8 mouse cellular contexts compared by ENCODE assay signal in the genomic region with DNA sequence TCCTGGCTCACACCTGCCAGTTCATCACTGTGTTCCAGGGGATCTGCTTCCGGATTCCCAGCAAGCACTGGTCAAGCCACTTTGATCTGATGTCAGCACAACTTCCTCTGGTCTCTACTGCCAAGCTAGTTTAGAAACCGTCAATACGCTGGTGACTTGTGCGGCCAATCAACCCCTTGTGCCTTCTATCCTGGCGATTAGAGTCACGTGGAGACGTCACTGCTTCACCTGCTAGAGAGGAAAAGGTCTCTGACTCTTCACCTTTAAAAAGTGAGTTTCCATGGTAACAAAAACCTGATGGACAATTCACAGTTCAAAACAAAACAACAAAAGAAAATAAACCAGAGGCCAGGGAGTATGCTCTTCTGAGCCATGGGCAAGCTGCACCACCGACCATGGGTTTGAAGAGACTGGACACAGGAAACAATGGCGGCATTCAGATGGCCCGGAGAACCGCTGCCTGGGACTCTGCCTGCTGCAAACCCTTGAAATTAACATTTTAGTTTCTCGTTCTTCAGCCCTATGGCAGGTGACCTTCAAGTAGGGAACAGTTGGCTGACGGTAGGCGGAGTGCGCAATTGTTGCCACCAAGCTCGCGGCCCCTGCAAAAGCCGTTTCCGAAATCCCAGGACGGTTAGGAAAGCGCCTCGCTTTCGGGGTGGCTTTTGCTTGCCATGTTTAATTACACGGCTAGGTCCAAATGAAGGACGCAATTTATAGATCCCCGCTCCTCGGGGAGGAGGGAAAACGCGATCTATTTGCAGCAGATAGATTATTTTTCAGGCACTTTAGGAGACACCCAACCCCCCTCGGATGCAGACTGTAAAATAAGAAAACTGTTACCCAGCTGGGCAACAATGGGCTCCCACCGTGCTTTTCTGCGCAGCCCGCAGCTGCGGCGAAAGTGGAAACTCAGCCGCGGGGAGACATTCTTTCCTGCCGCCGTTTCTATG.
DNase-seq lines count a peak whose midpoint lies in the region; ATAC-seq and TF ChIP-seq lines count a peak whose summit lies in the region.

No protein-coding gene starts in this region.

- DNase-seq in left cerebral cortex, postnatal 4 days: peak; percentile 28
- no peak for DNase-seq in left cerebral cortex, postnatal 36 days (ENCODE audit: low spot score in 2 of 2)
- DNase-seq in embryonic facial prominence, embryonic 10.5 days (ENCODE audit: low spot score): peak; percentile 55
- no peak for DNase-seq in thymus, postnatal 36 days
- DNase-seq in lung, postnatal 14 days: no peak

- H3K9me3 ChIP-seq in embryonic facial prominence, embryonic 10.5 days: peaks cover 6% of the 10 kb centered on the region; the same call in 1 of the 2 replicates
- H3K9me3 ChIP-seq in hindbrain, embryonic 16.5 days (ENCODE audit: control insufficient read depth, low read length): no peaks in the 10 kb centered on the region

- H3K4me1 ChIP-seq in embryonic facial prominence, embryonic 10.5 days: peaks cover 34% of the 10 kb centered on the region
- peaks cover 10% of the 10 kb centered on the region for H3K4me1 ChIP-seq in hindbrain, embryonic 16.5 days (ENCODE audit: control insufficient read depth, insufficient read depth, low read depth, low read length)
- H3K4me1 ChIP-seq in olfactory bulb, adult 2 months (ENCODE audit: control insufficient read depth, insufficient read depth, low read length): peaks cover 21% of the 10 kb centered on the region

- H3K4me3 ChIP-seq in embryonic facial prominence, embryonic 10.5 days: peak overlapping the region; percentile 49
- H3K4me3 ChIP-seq in hindbrain, embryonic 16.5 days (ENCODE audit: low read length): peak overlapping the region; percentile 26
- H3K4me3 ChIP-seq in olfactory bulb, adult 2 months (ENCODE audit: insufficient read depth, low read depth, low read length): peak overlapping the region; percentile 29

- no peak for TF ChIP-seq CTCF in olfactory bulb, adult 2 months (IDR thresholded peaks at IDR 0.05; ENCODE audit: insufficient read depth, low read depth, low read length)

- WGBS in embryonic facial prominence, embryonic 10.5 days: 8% methylated on average over 39 of the region's 39 CpGs
- 8% methylated on average over 39 of the region's 39 CpGs for WGBS in hindbrain, embryonic 16.5 days
- 17% methylated on average over 39 of the region's 39 CpGs for WGBS in olfactory bulb, adult 2 months

- H3K27me3 ChIP-seq in embryonic facial prominence, embryonic 10.5 days (replicated peaks; ENCODE audit: low read depth, poor library complexity, severe bottlenecking): peaks cover 99% of the 10 kb centered on the region
- H3K27me3 ChIP-seq in hindbrain, embryonic 16.5 days (replicated peaks; ENCODE audit: control insufficient read depth, insufficient read depth, low read length): peaks cover 6% of the 10 kb centered on the region; the same call in 1 of the 2 replicates

- H3K36me3 ChIP-seq in embryonic facial prominence, embryonic 10.5 days (replicated peaks): no peaks in the 10 kb centered on the region
- H3K36me3 ChIP-seq in hindbrain, embryonic 16.5 days (ENCODE audit: control insufficient read depth, insufficient read depth, low read length): no peaks in the 10 kb centered on the region

- H3K27ac ChIP-seq in embryonic facial prominence, embryonic 10.5 days (replicated peaks): peak overlapping the region; percentile 70
- 0 out of 2 replicates have a peak overlapping the region, but pooled peaks have one; percentile 42 for H3K27ac ChIP-seq in hindbrain, embryonic 16.5 days (ENCODE audit: low read depth, low read length)
- no peak overlapping the region for H3K27ac ChIP-seq in olfactory bulb, adult 2 months (ENCODE audit: insufficient read depth, low read depth, low read length)

- TF ChIP-seq POLR2A in olfactory bulb, adult 2 months (IDR thresholded peaks at IDR 0.05; ENCODE audit: insufficient read depth, low read depth, low read length): no peak

- H3K4me2 ChIP-seq in hindbrain, embryonic 16.5 days (ENCODE audit: low read length): peak overlapping the region; percentile 59

- peak overlapping the region; percentile 50 for H3K9ac ChIP-seq in hindbrain, embryonic 16.5 days (ENCODE audit: low read depth, low read length)

- peak; percentile 27; the same call in 1 of the 2 replicates for ATAC-seq in hindbrain, embryonic 16.5 days
- no peak for ATAC-seq in CD4-positive, CD25-positive, alpha-beta regulatory T cell, adult 4 months

- intact Hi-C loops in left cerebral cortex, postnatal 4 days (cut with DNase I): no loop called here
- intact Hi-C loops in left cerebral cortex, postnatal 36 days (cut with DNase I): no loop called here

Comparison
In these comparisons a context has a peak if more than half of its experiments do, and no peak if none do; other contexts are left out.
1. DNase-seq: peak in left cerebral cortex, postnatal 4 days (single experiment) and embryonic facial prominence, embryonic 10.5 days (single experiment); none in left cerebral cortex, postnatal 36 days (0 of 2), thymus, postnatal 36 days (0 of 2) and lung, postnatal 14 days (single experiment).
2. Peak in every context shown above with its lines, with median percentiles within 50 percentile points of each other: H3K4me3 ChIP-seq.